Mouse (Mus musculus): ENCODE measurements at regions not wholly inside any gene's neighbourhood (a gene's known extent, or its start where the extent isn't known, plus 50 kb on each side); places are given as distances from the start of the nearest gene placed in this dataset.
A peak's percentile ranks its signal among the peaks of the same experiment; 100 is the strongest.

GRCm38 (mm10) chr4:125765171-125765570, 259.2 kb upstream of the Csf3r start:
- no peak for ATAC-seq
- H3K4me1 ChIP-seq (ENCODE audit: control insufficient read depth, insufficient read depth, low read length), result no peaks in the 10 kb centered on the region
- H3K36me3 ChIP-seq (ENCODE audit: control insufficient read depth, insufficient read depth, low read length), result no peaks in the 10 kb centered on the region
- H3K9ac ChIP-seq (ENCODE audit: low read length), result no peak overlapping the region
- no peak overlapping the region for H3K4me3 ChIP-seq (ENCODE audit: low read depth, low read length)
- no peaks in the 10 kb centered on the region for H3K27me3 ChIP-seq (replicated peaks; ENCODE audit: control insufficient read depth, insufficient read depth, low read length)
- H3K9me3 ChIP-seq (replicated peaks; ENCODE audit: control insufficient read depth, low read length), result no peaks in the 10 kb centered on the region
- 85% methylated on average over 8 of the region's 8 CpGs for WGBS
- no peak overlapping the region for H3K27ac ChIP-seq (ENCODE audit: low read depth, low read length)
- H3K4me2 ChIP-seq (ENCODE audit: low read length), result no peak overlapping the region
- no peak for DNase-seq (ENCODE audit: low spot score)

- H3K27me3 ChIP-seq (replicated peaks; ENCODE audit: control insufficient read depth, insufficient read depth, low read length), result no peaks in the 10 kb centered on the region
- H3K36me3 ChIP-seq (ENCODE audit: control insufficient read depth, insufficient read depth, low read length), result no peaks in the 10 kb centered on the region
- no peaks in the 10 kb centered on the region for H3K9me3 ChIP-seq (replicated peaks; ENCODE audit: control insufficient read depth, low read length)
- no peak overlapping the region for H3K4me3 ChIP-seq (ENCODE audit: low read depth, low read length)
- H3K4me2 ChIP-seq (ENCODE audit: low read length), result no peak overlapping the region
- ATAC-seq, result no peak
- H3K4me1 ChIP-seq (ENCODE audit: control insufficient read depth, insufficient read depth, low read length), result peaks cover 4% of the 10 kb centered on the region; the same call in 1 of the 2 replicates
- 74% methylated on average over 4 of the region's 4 CpGs for WGBS
- H3K27ac ChIP-seq (ENCODE audit: low read depth, low read length), result no peak overlapping the region
- H3K9ac ChIP-seq (ENCODE audit: low read length), result no peak overlapping the region
- DNase-seq (ENCODE audit: low spot score), result no peak
These were observed 247.2 kb upstream of the Csf3r start for GRCm38 (mm10) chr4:125777126-125777525.

GRCm38 (mm10) chr4:125780113-125780512, 244.2 kb upstream of the Csf3r start:
- H3K27me3 ChIP-seq (replicated peaks; ENCODE audit: control insufficient read depth, insufficient read depth, low read length), result no peaks in the 10 kb centered on the region
- no peak overlapping the region for H3K4me2 ChIP-seq (ENCODE audit: low read length)
- ATAC-seq (no peak), DNase-seq (ENCODE audit: low spot score) (no peak)
- H3K36me3 ChIP-seq (ENCODE audit: control insufficient read depth, insufficient read depth, low read length), result no peaks in the 10 kb centered on the region
- H3K4me3 ChIP-seq (ENCODE audit: low read depth, low read length), result no peak overlapping the region
- H3K27ac ChIP-seq (ENCODE audit: low read depth, low read length), result no peak overlapping the region; the same call in 1 of the 2 replicates
- WGBS, result 25% methylated on average over 4 of the region's 4 CpGs
- H3K9ac ChIP-seq (ENCODE audit: low read length), result no peak overlapping the region
- H3K9me3 ChIP-seq (replicated peaks; ENCODE audit: control insufficient read depth, low read length), result no peaks in the 10 kb centered on the region
- peaks cover 4% of the 10 kb centered on the region; the same call in 1 of the 2 replicates for H3K4me1 ChIP-seq (ENCODE audit: control insufficient read depth, insufficient read depth, low read length)

- H3K4me3 ChIP-seq (ENCODE audit: low read depth, low read length), result no peak overlapping the region
- peak; percentile 32; the same call in 1 of the 2 replicates for ATAC-seq
- no peaks in the 10 kb centered on the region for H3K36me3 ChIP-seq (ENCODE audit: control insufficient read depth, insufficient read depth, low read length)
- H3K4me2 ChIP-seq (ENCODE audit: low read length), result no peak overlapping the region
- H3K9me3 ChIP-seq (replicated peaks; ENCODE audit: control insufficient read depth, low read length), result no peaks in the 10 kb centered on the region
- no peak overlapping the region for H3K9ac ChIP-seq (ENCODE audit: low read length)
- H3K27ac ChIP-seq (ENCODE audit: low read depth, low read length), result peak overlapping the region; percentile 52; the same call in 1 of the 2 replicates
- WGBS, result 8% methylated on average over 12 of the region's 12 CpGs
- DNase-seq (ENCODE audit: low spot score), result peak; percentile 57
- H3K27me3 ChIP-seq (replicated peaks; ENCODE audit: control insufficient read depth, insufficient read depth, low read length), result no peaks in the 10 kb centered on the region
- H3K4me1 ChIP-seq (ENCODE audit: control insufficient read depth, insufficient read depth, low read length), result peaks cover 4% of the 10 kb centered on the region; the same call in 1 of the 2 replicates
These were observed 243.3 kb upstream of the Csf3r start for GRCm38 (mm10) chr4:125780921-125781487.

- Histone ChIP-seq H3K36me3 (ENCODE audit: control insufficient read depth, insufficient read depth, low read length) (no peaks in the 10 kb centered on the region), H3K27me3 (replicated peaks; ENCODE audit: control insufficient read depth, insufficient read depth, low read length) (no peaks in the 10 kb centered on the region), H3K9me3 (replicated peaks; ENCODE audit: control insufficient read depth, low read length) (no peaks in the 10 kb centered on the region), H3K9ac (ENCODE audit: low read length) (no peak overlapping the region), H3K27ac (ENCODE audit: low read depth, low read length) (no peak overlapping the region), H3K4me2 (ENCODE audit: low read length) (no peak overlapping the region), H3K4me1 (ENCODE audit: control insufficient read depth, insufficient read depth, low read length) (peaks cover 4% of the 10 kb centered on the region; the same call in 1 of the 2 replicates), H3K4me3 (ENCODE audit: low read depth, low read length) (no peak overlapping the region)
- ATAC-seq (no peak), DNase-seq (ENCODE audit: low spot score) (no peak)
- WGBS, result 81% methylated on average over 3 of the region's 3 CpGs
These were observed 242.0 kb upstream of the Csf3r start for GRCm38 (mm10) chr4:125782346-125782745.

GRCm38 (mm10) chr4:125786083-125786482, 238.3 kb upstream of the Csf3r start:
- DNase-seq (ENCODE audit: low spot score) (no peak), ATAC-seq (no peak)
- Histone ChIP-seq H3K36me3 (ENCODE audit: control insufficient read depth, insufficient read depth, low read length) (no peaks in the 10 kb centered on the region), H3K27ac (ENCODE audit: low read depth, low read length) (no peak overlapping the region), H3K9ac (ENCODE audit: low read length) (no peak overlapping the region), H3K4me1 (ENCODE audit: control insufficient read depth, insufficient read depth, low read length) (no peaks in the 10 kb centered on the region), H3K9me3 (replicated peaks; ENCODE audit: control insufficient read depth, low read length) (no peaks in the 10 kb centered on the region), H3K27me3 (replicated peaks; ENCODE audit: control insufficient read depth, insufficient read depth, low read length) (no peaks in the 10 kb centered on the region), H3K4me3 (ENCODE audit: low read depth, low read length) (no peak overlapping the region), H3K4me2 (ENCODE audit: low read length) (no peak overlapping the region)
- WGBS, result 14% methylated on average over 3 of the region's 3 CpGs

GRCm38 (mm10) chr4:125794679-125795078, 229.7 kb upstream of the Csf3r start:
- no peak overlapping the region for H3K4me2 ChIP-seq (ENCODE audit: low read length)
- H3K36me3 ChIP-seq (ENCODE audit: control insufficient read depth, insufficient read depth, low read length), result no peaks in the 10 kb centered on the region
- no peaks in the 10 kb centered on the region for H3K27me3 ChIP-seq (replicated peaks; ENCODE audit: control insufficient read depth, insufficient read depth, low read length)
- 83% methylated on average over 4 of the region's 4 CpGs for WGBS
- H3K4me1 ChIP-seq (ENCODE audit: control insufficient read depth, insufficient read depth, low read length), result no peaks in the 10 kb centered on the region
- H3K9me3 ChIP-seq (replicated peaks; ENCODE audit: control insufficient read depth, low read length), result no peaks in the 10 kb centered on the region
- no peak for ATAC-seq
- no peak for DNase-seq (ENCODE audit: low spot score)
- no peak overlapping the region for H3K9ac ChIP-seq (ENCODE audit: low read length)
- no peak overlapping the region for H3K27ac ChIP-seq (ENCODE audit: low read depth, low read length)
- no peak overlapping the region for H3K4me3 ChIP-seq (ENCODE audit: low read depth, low read length)

- WGBS, result 92% methylated on average over 4 of the region's 4 CpGs
- Histone ChIP-seq H3K9ac (ENCODE audit: low read length) (no peak overlapping the region), H3K27me3 (replicated peaks; ENCODE audit: control insufficient read depth, insufficient read depth, low read length) (no peaks in the 10 kb centered on the region), H3K9me3 (replicated peaks; ENCODE audit: control insufficient read depth, low read length) (no peaks in the 10 kb centered on the region), H3K27ac (ENCODE audit: low read depth, low read length) (no peak overlapping the region), H3K36me3 (ENCODE audit: control insufficient read depth, insufficient read depth, low read length) (no peaks in the 10 kb centered on the region), H3K4me3 (ENCODE audit: low read depth, low read length) (no peak overlapping the region), H3K4me2 (ENCODE audit: low read length) (no peak overlapping the region), H3K4me1 (ENCODE audit: control insufficient read depth, insufficient read depth, low read length) (peaks cover 3% of the 10 kb centered on the region; the same call in 1 of the 2 replicates)
- no peak for ATAC-seq
- DNase-seq (ENCODE audit: low spot score), result no peak
These were observed 216.4 kb upstream of the Csf3r start for GRCm38 (mm10) chr4:125807923-125808322.

DNA sequence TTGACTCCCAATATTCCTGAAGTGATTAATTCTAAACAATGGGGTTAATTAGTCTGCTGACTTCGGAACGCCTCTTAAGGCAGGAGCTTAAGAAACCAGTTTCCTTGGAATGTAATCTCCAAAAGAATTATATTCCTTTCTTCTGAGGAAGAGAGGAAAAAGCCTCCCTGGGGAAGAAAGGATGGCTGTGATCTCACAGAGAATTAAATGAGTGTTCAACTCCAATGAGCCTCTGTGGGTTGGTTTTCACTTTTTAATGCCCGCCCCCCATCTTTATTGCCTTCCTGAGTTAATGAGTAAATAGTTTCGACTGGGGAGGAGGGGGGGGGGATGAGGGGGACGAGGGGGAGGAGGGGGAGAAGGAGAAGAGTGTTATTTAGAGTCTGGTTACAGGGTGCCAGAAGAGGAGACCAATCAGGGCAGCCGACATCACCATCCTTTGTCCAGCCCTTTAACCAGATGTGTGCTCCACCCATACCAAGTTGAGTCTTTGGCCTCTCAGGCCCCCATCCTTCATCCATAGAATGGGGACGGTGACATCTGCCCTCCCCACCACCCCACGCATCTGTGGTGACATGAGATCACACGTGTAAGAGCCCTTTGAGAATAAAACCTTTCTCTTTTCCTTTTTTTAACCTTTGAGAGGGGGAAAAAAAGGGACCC, 214.8 kb upstream of the Csf3r start:
- peak; percentile 60 for ATAC-seq
- H3K36me3 ChIP-seq (ENCODE audit: control insufficient read depth, insufficient read depth, low read length), result no peaks in the 10 kb centered on the region
- H3K4me1 ChIP-seq (ENCODE audit: control insufficient read depth, insufficient read depth, low read length), result peaks cover 3% of the 10 kb centered on the region; the same call in 1 of the 2 replicates
- no peaks in the 10 kb centered on the region for H3K9me3 ChIP-seq (replicated peaks; ENCODE audit: control insufficient read depth, low read length)
- no peak overlapping the region for H3K4me3 ChIP-seq (ENCODE audit: low read depth, low read length)
- peak; percentile 40 for DNase-seq (ENCODE audit: low spot score)
- WGBS, result 2% methylated on average over 9 of the region's 9 CpGs
- no peak overlapping the region for H3K9ac ChIP-seq (ENCODE audit: low read length)
- H3K27ac ChIP-seq (ENCODE audit: low read depth, low read length), result no peak overlapping the region
- H3K4me2 ChIP-seq (ENCODE audit: low read length), result no peak overlapping the region
- no peaks in the 10 kb centered on the region for H3K27me3 ChIP-seq (replicated peaks; ENCODE audit: control insufficient read depth, insufficient read depth, low read length)

Data from forebrain, embryonic 14.5 days (tissue).